In genomic region chr4:102785158-102785557, GRCm38 (mm10) we compare ENCODE assay signal across 8 mouse cellular contexts.
"Had no signal": no experiment of that assay in that cellular context is flagged by ENCODE, and none has a peak within 500 bp of the region (broad histone marks: within the 10 kb centered on the region; RNA-seq: fewer than 3 reads in every experiment).

No protein-coding gene starts in this region.

- ATAC-seq: liver, embryonic 12.5 days; midbrain, embryonic 16.5 days had no signal

- DNase-seq: lung, postnatal 14 days; midbrain, embryonic 14.5 days; right cerebral cortex, postnatal 14 days; thymus, adult 2 months; thymus, postnatal 14 days; thymus, postnatal 36 days had no signal
